Comparison of ENCODE assay signal across 7 mouse cellular contexts in genomic region chr11:55240556-55240955, GRCm38 (mm10). TPM values are rescaled to one million over a fixed set of nuclear protein-coding genes. Genes with fewer than 3 reads are reported as not detected.
DNase-seq lines count a peak whose midpoint lies in the region; TF ChIP-seq lines count a peak whose summit lies in the region.

No protein-coding gene starts in this region.

- H3K36me3 ChIP-seq in ES-E14 (ENCODE audit: control insufficient read depth, insufficient read depth, low read length, poor library complexity, severe bottlenecking), result no peaks in the 10 kb centered on the region

- H3K9me3 ChIP-seq in ES-E14 (ENCODE audit: control insufficient read depth, insufficient read depth, low read depth, low read length), result no peaks in the 10 kb centered on the region

- no peaks in the 10 kb centered on the region for H3K4me1 ChIP-seq in ES-E14 (ENCODE audit: control insufficient read depth in 2 of 2, insufficient read depth in 2 of 2, low read length in 2 of 2, poor library complexity in 1 of 2)
- H3K4me1 ChIP-seq in cortical plate, adult 2 months (ENCODE audit: control insufficient read depth, insufficient read depth, low read length), result no peaks in the 10 kb centered on the region

- TF ChIP-seq CTCF in cortical plate, adult 2 months (IDR thresholded peaks at IDR 0.05; ENCODE audit: extremely low read depth, insufficient read depth, low read length), result peak; percentile 75

- DNase-seq in ES-E14 (ENCODE audit: low read depth, low spot score), result peak; percentile 15
- peak; percentile 74 to 94 for DNase-seq in adrenal gland, adult (ENCODE audit: inconsistent age in 2 of 2, low spot score in 1 of 2)
- DNase-seq in heart, postnatal 10 days, result peak; percentile 80 to 81
- DNase-seq in layer of hippocampus, adult 9-10 months (ENCODE audit: low spot score), result peak; percentile 82
- DNase-seq in lung, postnatal 14 days, result peak; percentile 78
- DNase-seq in skeletal muscle tissue, adult 2 months (ENCODE audit: low read depth, low spot score), result peak; percentile 76

- intact Hi-C loops in heart, postnatal 10 days (cut with DNase I), result no loop called here

- in situ Hi-C loops in ES-E14 (cut with MboI; ENCODE audit: low sequenced_read_pairs in 2 of 2, unreplicated experiment in 2 of 2), result no loop called here

- no peak overlapping the region for H3K27ac ChIP-seq in ES-E14 (ENCODE audit: insufficient read depth, low read depth, low read length, poor library complexity, severe bottlenecking)
- no peak overlapping the region for H3K27ac ChIP-seq in cortical plate, adult 2 months (ENCODE audit: insufficient read depth, low read length)

- no peak for TF ChIP-seq POLR2A in cortical plate, adult 2 months (IDR thresholded peaks at IDR 0.05; ENCODE audit: extremely low read depth, insufficient read depth, low read length)

- no peak overlapping the region for H3K9ac ChIP-seq in ES-E14 (ENCODE audit: insufficient read depth, low read depth, low read length, poor library complexity, severe bottlenecking)

- no peak overlapping the region for H3K4me3 ChIP-seq in ES-E14 (ENCODE audit: insufficient read depth in 1 of 2, low read depth in 1 of 2, low read length in 2 of 2, poor library complexity in 1 of 2, severe bottlenecking in 1 of 2)
- H3K4me3 ChIP-seq in cortical plate, adult 2 months (ENCODE audit: insufficient read depth, low read length), result no peak overlapping the region

TF ChIP-seq in ES-E14, 5 proteins besides CTCF, POLR2A, EP300 and RAD21:
- TF ChIP-seq ZNF384 (IDR thresholded peaks at IDR 0.05; ENCODE audit: low read depth, low read length) (no peak), MAFK (IDR thresholded peaks at IDR 0.05; ENCODE audit: insufficient read depth, low read depth, low read length) (no peak), HCFC1 (IDR thresholded peaks at IDR 0.05; ENCODE audit: borderline replicate concordance, insufficient read depth, low read length) (no peak), ZC3H11A (IDR thresholded peaks at IDR 0.05; ENCODE audit: borderline replicate concordance, low read depth, low read length) (0 out of 2 replicates have a peak, but pooled peaks have one; percentile 15)

RNA-seq across cellular contexts. Expression of gene Slc36a1, which starts 36.4 kb away (rescaled TPM):
- total RNA-seq in ES-E14 (2012; rRNA removed), result 7.4 and 11.8 TPM in 2 replicates
- polyA plus RNA-seq in cortical plate, adult 2 months (2012; rRNA removed), result 33.5 and 35.9 TPM in 2 replicates
- total RNA-seq in heart, postnatal 10 days (2021), result 10 to 100 TPM; 11.4 to 12.9 TPM

RNA-seq across cellular contexts. Expression of gene Slc36a2, which starts 55.7 kb away (rescaled TPM):
- total RNA-seq in ES-E14 (2012; rRNA removed), result 0.09 TPM in 1 of 2 replicates, not detected in the other
- 0.53 and 0.75 TPM in 2 replicates for polyA plus RNA-seq in cortical plate, adult 2 months (2012; rRNA removed)
- 10 to 100 TPM in 1 of 2 experiments, 1 to 10 TPM in 1; 9.4 to 24.0 TPM for total RNA-seq in heart, postnatal 10 days (2021)

Comparison
In these comparisons a context has a peak if more than half of its experiments do, and no peak if none do; other contexts are left out.
1. DNase-seq: peak in every context shown above with its lines; median percentile 84 in adrenal gland, adult; 82 in layer of hippocampus, adult 9-10 months; 80 in heart, postnatal 10 days; 78 in lung, postnatal 14 days; 76 in skeletal muscle tissue, adult 2 months; 15 in ES-E14.